Mouse (Mus musculus) midbrain, embryonic 14.5 days (tissue): ENCODE measurements around the gene Plch1. TPM values are rescaled to one million over a fixed set of nuclear protein-coding genes. Genes with fewer than 3 reads are reported as not detected.

ENCODE experiments used
- ATAC-seq: fragments of 200-750 bp; cut with Nextera tagmentation; 2 replicates; pipeline ENCODE4 v1.8.0; 2017; ENCODE audit warnings: moderate number of reproducible peaks, moderate library complexity; ENCODE audit not compliant: low FRiP score, low TSS enrichment
- DNase-seq: peaks from one replicate; pipeline ENCODE4 v3.0.0-alpha.2; 2015
- H3K27ac ChIP-seq: fragments of 300-500 bp; sonication (generic); replicated peaks from 2 replicates; pipeline ENCODE4 v1.5.1; 2014; ENCODE audit warnings: mild to moderate bottlenecking, low read depth, low read length, moderate library complexity
- H3K27me3 ChIP-seq: fragments of 300-500 bp; sonication (generic); 2 replicates; pipeline ENCODE4 v1.6.1; 2014; ENCODE audit warnings: low read length, control low read depth, mixed read lengths; ENCODE audit not compliant: control insufficient read depth, insufficient read depth
- H3K36me3 ChIP-seq: fragments of 300-500 bp; sonication (generic); 2 replicates; pipeline ENCODE4 v1.6.1; 2014; ENCODE audit warnings: low read length, control low read depth; ENCODE audit not compliant: control insufficient read depth, insufficient read depth
- H3K4me1 ChIP-seq: fragments of 300-500 bp; sonication (generic); 2 replicates; pipeline ENCODE4 v1.6.1; 2014; ENCODE audit warnings: mild to moderate bottlenecking, antibody characterized with exemption, low read length, control low read depth; ENCODE audit not compliant: control insufficient read depth, insufficient read depth
- H3K4me2 ChIP-seq: fragments of 300-500 bp; sonication (generic); 2 replicates; pipeline ENCODE4 v1.6.1; 2014; ENCODE audit warnings: mild to moderate bottlenecking, low read length, moderate library complexity
- H3K4me3 ChIP-seq: fragments of 300-500 bp; sonication (generic); replicated peaks from 2 replicates; pipeline ENCODE4 v1.5.1; 2014; ENCODE audit warnings: low read depth, low read length
- H3K9ac ChIP-seq: fragments of 300-500 bp; sonication (generic); replicated peaks from 2 replicates; pipeline ENCODE4 v1.6.1; 2014; ENCODE audit warnings: mild to moderate bottlenecking, low read length, moderate library complexity
- H3K9me3 ChIP-seq: fragments of 300-500 bp; sonication (generic); 2 replicates; pipeline ENCODE4 v1.6.1; 2016; ENCODE audit warnings: low read length, control low read depth, mixed read lengths; ENCODE audit not compliant: control insufficient read depth
- WGBS: fragments of 180-500 bp; shearing (Covaris S2); extraction: QIAGEN DNeasy Blood & Tissue Kit; methylation state at CpG from one replicate; pipeline ENCODE4 v1.1.7; 2014; 5-methylcytosine and 5-hydroxymethylcytosine counted together
- polyA plus RNA-seq: library from polyadenylated mRNA; unstranded; fragments of >200 nt; fragmentation: Nextera tagmentation; extraction: Ambion mirVana; gene quantifications from 2 replicates; pipeline ENCODE4 v1.2.1, GENCODE M21; 2014

Plch1 gene
- polyA plus RNA-seq: 13.9 and 23.3 TPM in 2 replicates

- DNase-seq (peak; percentile 89), ATAC-seq (peak; percentile 80)
- WGBS: 0% methylated on average over 12 of the region's 12 CpGs
- H3K4me3 ChIP-seq: peak within 1 kb of the TSS; percentile 82
- H3K36me3 ChIP-seq: no peaks in the 10 kb centered on the region
- peak within 1 kb of the TSS; percentile 92 for H3K27ac ChIP-seq
- peaks cover 22% of the 10 kb centered on the region for H3K4me1 ChIP-seq
- H3K4me2 ChIP-seq: peak within 1 kb of the TSS; percentile 74
- no peaks in the 10 kb centered on the region for H3K9me3 ChIP-seq
- peak within 1 kb of the TSS; percentile 72 for H3K9ac ChIP-seq
- H3K27me3 ChIP-seq: no peaks in the 10 kb centered on the region
These were observed at the start of gene Plch1 for GRCm38 (mm10) chr3:63899309-63899695. Gene Plch1 (minus strand): TSS chr3:63899472.

DNA sequence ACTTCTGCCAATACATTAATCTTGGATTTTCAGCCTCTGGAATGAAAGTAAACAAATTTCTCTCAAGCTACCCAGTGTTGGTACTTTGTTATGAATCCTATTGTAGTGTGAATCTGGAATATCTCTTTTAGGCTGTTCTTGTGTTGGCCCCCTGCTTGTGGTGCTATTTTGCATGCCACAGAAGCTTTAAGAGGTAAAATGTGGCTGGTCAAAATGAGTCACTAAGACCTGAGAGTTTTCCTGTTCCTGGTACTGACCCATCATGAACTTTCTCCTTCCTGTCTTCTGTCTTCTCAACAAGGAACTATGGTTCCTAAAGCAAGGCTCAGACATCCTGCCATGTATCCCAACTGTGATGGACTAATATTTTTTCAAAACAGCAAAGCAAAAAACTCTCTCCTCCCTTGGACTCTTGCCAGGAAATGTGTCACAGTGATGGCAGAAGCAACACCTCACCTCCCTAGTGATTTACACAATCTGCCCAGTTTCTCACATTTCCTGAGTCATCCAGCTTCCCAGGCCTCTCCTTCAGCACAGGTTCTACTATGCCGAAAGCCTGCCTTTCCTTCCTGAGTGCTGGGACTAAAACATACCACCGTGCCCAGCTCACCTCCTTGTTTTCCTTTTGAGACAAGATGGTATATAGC lies 42.1 kb upstream of the Plch1 start:
- Histone ChIP-seq H3K4me1 (no peaks in the 10 kb centered on the region), H3K9ac (no peak overlapping the region), H3K4me3 (no peak overlapping the region), H3K9me3 (no peaks in the 10 kb centered on the region), H3K4me2 (no peak overlapping the region), H3K27ac (no peak overlapping the region), H3K27me3 (no peaks in the 10 kb centered on the region), H3K36me3 (peaks cover 9% of the 10 kb centered on the region; the same call in 1 of the 2 replicates)
- 89% methylated on average over 2 of the region's 2 CpGs for WGBS
- ATAC-seq: no peak
- DNase-seq: no peak

DNA sequence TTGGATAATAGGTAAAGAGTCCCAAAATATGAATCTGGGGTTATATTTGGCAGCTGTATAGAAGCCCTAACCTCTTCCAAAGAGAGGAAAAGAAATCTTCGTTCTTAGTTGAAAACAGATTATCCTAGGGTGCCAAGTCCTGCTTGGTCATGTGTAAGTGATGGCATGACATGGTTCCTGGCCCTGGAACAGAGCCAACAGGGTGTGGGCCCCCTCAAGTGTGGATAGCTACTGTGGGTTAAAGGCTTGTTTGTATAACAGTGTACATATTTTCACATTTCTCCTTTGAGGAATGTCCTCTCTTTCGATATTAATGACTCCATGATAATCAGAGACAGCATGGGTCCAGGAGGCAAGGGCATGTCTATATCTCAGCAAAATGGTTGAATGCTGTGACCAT lies 39.7 kb upstream of the Plch1 start:
- WGBS: 84% methylated on average over 2 of the region's 2 CpGs
- DNase-seq: no peak
- H3K4me1 ChIP-seq: no peaks in the 10 kb centered on the region
- H3K4me3 ChIP-seq: no peak overlapping the region
- no peaks in the 10 kb centered on the region for H3K9me3 ChIP-seq
- H3K9ac ChIP-seq: no peak overlapping the region
- H3K36me3 ChIP-seq: peaks cover 6% of the 10 kb centered on the region; the same call in 1 of the 2 replicates
- H3K4me2 ChIP-seq: no peak overlapping the region
- H3K27me3 ChIP-seq: no peaks in the 10 kb centered on the region
- H3K27ac ChIP-seq: no peak overlapping the region
- ATAC-seq: no peak

GRCm38 (mm10) chr3:63928878-63929859 lies 29.9 kb upstream of the Plch1 start, which contains the start of gene E130311K13Rik:
Gene E130311K13Rik (minus strand): TSS chr3:63929472.
- Histone ChIP-seq H3K36me3 (no peaks in the 10 kb centered on the region), H3K27me3 (no peaks in the 10 kb centered on the region), H3K9ac (peak within 1 kb of the TSS; percentile 93), H3K27ac (peak within 1 kb of the TSS; percentile 83), H3K9me3 (no peaks in the 10 kb centered on the region), H3K4me3 (peak within 1 kb of the TSS; percentile 69), H3K4me2 (peak within 1 kb of the TSS; percentile 74), H3K4me1 (no peaks in the 10 kb centered on the region)
- DNase-seq (peak; percentile 96), ATAC-seq (peak; percentile 96)
- WGBS: 4% methylated on average over 47 of the region's 48 CpGs

DNA sequence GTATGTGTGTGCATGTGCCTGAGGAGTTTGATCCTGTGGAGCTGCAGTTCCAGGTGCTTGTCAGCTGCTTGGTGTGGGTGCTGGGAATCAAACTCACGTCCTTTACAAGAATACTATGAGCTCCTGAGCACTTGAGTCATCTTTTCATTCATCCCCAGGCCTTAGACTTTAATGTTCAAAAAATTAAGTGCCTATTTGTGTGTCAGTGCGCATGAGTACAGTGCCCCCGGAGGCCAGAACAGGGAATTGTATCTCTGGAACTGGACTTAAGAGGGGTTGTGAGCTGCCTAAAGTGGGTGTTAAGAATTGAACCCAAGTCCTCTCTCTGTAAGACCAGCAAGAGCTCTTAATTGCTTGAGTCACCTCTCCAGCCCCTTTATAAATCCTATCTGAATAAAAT lies 20.4 kb upstream of the Plch1 start:
- Histone ChIP-seq H3K4me1 (no peaks in the 10 kb centered on the region), H3K9ac (no peak overlapping the region), H3K36me3 (no peaks in the 10 kb centered on the region), H3K4me3 (no peak overlapping the region), H3K4me2 (no peak overlapping the region), H3K27me3 (no peaks in the 10 kb centered on the region), H3K9me3 (no peaks in the 10 kb centered on the region), H3K27ac (no peak overlapping the region)
- ATAC-seq (no peak), DNase-seq (no peak)
- WGBS: 66% methylated on average over 3 of the region's 3 CpGs

DNA sequence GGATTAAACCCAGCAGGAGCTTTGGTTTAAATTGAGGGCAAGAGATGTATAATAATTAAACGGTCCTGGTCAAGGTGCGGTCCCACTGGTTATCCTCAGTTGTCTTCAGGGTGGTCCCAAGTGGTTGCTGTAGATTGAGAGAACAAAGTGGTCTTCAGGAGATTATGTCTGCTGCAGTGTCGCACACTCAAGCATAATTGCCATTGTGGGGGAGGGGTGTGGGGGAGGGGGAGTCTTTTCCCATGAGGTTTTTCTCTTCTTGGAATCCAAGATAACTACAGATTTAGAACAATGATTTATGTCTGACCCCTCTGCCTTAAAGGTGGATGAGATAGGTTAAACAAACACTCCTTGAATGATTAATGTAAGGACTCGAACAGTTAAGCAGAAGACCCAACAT lies 11.0 kb upstream of the Plch1 start:
- no peak overlapping the region for H3K27ac ChIP-seq
- H3K9ac ChIP-seq: no peak overlapping the region
- H3K4me1 ChIP-seq: 0 out of 2 replicates have a peak, but pooled peaks cover under 1% of the 10 kb centered on the region
- DNase-seq: no peak
- WGBS: 89% methylated on average over 4 of the region's 4 CpGs
- no peaks in the 10 kb centered on the region for H3K27me3 ChIP-seq
- no peaks in the 10 kb centered on the region for H3K9me3 ChIP-seq
- no peaks in the 10 kb centered on the region for H3K36me3 ChIP-seq
- no peak for ATAC-seq
- H3K4me3 ChIP-seq: no peak overlapping the region
- H3K4me2 ChIP-seq: no peak overlapping the region

DNA sequence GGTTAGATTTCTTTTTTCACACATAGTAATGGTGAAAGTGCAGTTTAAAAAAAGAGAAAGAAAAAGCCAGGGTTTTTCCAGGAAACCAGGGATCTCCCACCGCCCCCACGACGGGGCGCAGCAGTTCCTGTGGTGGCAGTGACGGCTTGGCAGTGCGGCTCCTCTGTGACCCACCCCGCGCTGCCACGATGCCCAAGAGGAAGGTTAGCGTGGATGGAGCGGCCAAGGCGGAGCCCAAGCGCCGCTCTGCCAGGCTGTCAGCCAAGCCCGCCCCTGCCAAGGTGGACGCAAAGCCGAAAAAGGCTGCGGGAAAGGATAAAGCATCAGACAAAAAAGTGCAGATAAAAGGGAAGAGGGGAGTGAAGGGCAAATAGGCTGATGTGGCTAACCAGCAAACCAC lies 6.0 kb upstream of the Plch1 start:
- no peaks in the 10 kb centered on the region for H3K27me3 ChIP-seq
- peak overlapping the region; percentile 73 for H3K4me2 ChIP-seq
- no peaks in the 10 kb centered on the region for H3K36me3 ChIP-seq
- DNase-seq (peak; percentile 64), ATAC-seq (no peak; the same call in 1 of the 2 replicates)
- H3K4me3 ChIP-seq: peak overlapping the region; percentile 37
- peak overlapping the region; percentile 56 for H3K9ac ChIP-seq
- H3K27ac ChIP-seq: no peak overlapping the region
- WGBS: under 1% methylated on average over 18 of the region's 18 CpGs
- no peaks in the 10 kb centered on the region for H3K9me3 ChIP-seq
- H3K4me1 ChIP-seq: peaks cover 6% of the 10 kb centered on the region; the same call in 1 of the 2 replicates

DNA sequence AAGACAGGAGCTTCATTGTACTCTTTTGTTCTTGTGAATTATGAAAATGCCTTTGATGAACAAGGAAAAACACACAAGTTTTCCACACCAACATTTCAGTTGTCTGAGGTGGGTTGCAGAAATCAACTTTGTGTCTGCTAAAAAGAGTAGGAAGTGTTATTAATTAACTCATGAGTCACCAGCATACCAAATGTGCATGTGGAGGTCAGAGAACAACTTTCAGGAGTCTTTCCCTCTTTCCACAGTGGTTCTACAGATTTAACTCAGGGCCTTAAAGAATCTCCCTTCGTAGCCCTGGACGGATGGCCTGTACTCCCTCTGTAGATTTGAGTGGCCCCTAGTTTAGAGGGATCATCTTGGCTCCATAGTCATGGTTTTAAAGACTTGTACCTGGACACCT lies 4.9 kb upstream of the Plch1 start:
- no peaks in the 10 kb centered on the region for H3K27me3 ChIP-seq
- H3K9ac ChIP-seq: no peak overlapping the region
- DNase-seq (no peak), ATAC-seq (no peak)
- H3K4me2 ChIP-seq: no peak overlapping the region
- WGBS: 80% methylated on average over 2 of the region's 2 CpGs
- H3K9me3 ChIP-seq: no peaks in the 10 kb centered on the region
- H3K4me3 ChIP-seq: no peak overlapping the region
- no peaks in the 10 kb centered on the region for H3K36me3 ChIP-seq
- H3K27ac ChIP-seq: no peak overlapping the region
- peaks cover 7% of the 10 kb centered on the region; the same call in 1 of the 2 replicates for H3K4me1 ChIP-seq
